Mouse (Mus musculus): ENCODE data around the gene Gm8693.
"Not testable (repeated sequence)": the region's sequence is repeated elsewhere in the genome, so short reads cannot be mapped to it uniquely, and the experiment has no call there.

Gm8693 gene

DNA sequence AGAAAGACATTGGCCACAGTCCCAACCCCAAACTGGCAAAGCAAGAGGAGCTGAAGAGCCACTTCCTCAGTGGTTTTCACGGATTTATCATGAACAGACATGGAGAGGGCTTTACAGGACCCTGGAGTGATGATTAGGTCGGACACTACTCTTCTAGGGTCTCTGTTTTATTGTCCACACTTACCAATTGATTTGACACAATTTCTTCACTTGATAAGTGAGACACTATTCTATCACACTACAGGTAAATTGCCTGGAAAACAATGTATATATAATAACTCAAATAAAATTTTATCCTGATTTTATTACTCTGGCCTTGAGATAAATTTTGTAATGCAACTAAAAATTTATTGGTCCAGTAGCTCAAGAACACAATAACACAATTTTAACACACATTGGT is at the start of gene Gm8693:
Gm8693 (minus strand) TSS at position 101 of the 400 bp plus-strand sequence.
- not testable (repeated sequence) for DNase-seq (ENCODE audit: low read depth)

DNA sequence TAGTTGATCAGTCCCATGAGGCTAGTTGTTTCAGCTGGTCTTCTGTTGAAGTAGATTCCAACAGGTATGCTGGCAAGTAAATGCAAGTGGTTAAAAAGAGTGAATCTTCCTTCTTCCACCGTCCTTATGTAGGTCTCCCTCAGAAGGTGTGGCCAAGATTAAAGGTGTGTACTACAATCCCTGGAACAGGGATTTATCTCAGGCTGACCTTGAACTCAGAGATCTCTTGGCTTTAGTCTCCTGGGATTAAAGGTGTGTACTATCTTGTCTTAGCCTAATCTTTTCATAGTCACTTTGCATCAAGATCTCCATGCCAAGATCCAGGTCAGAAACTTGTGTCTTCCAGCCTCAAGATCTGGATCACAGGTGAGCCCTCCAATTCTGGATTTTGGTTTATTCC is 27.5 kb upstream of the Gm8693 start, which contains the start of gene Gm4567:
Gm4567 (minus strand) TSS at position 101 of the 400 bp plus-strand sequence.
- not testable (repeated sequence) for DNase-seq (ENCODE audit: low read depth)

DNA sequence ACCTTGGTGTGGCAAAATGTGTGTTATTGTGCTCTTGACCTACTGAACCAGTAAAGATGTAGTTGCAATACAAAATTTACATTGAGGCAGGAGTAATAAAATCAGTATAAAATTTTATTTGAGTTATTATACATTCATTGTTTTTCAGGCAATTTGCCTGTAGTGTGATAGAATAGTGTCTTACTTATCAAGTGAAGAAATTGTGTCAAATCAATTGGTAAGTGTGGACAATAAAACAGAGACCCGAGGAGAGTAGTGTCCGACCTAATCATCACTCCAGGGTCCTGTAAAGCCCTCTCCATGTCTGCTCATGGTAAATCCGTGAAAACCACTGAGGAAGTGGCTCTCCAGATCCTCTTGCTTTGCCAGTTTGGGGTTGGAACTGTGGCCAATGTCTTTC is 34.4 kb downstream of the Gm8693 start, which contains the start of gene Vmn1r155:
Vmn1r155 (plus strand) TSS at position 301 of the 400 bp plus-strand sequence.
- not testable (repeated sequence) for DNase-seq (ENCODE audit: low read depth)

Data from c-Kit-positive CD71-positive TER-119-negative erythroid progenitor cells, embryonic 14.5 days (primary cell).